Mouse (Mus musculus) urinary bladder, postnatal 10 days (tissue): ENCODE data around the gene Heyl.
"Not testable (repeated sequence)": the region's sequence is repeated elsewhere in the genome, so short reads cannot be mapped to it uniquely, and the experiment has no call there.

Source experiments
- DNase-seq: peaks from one replicate; pipeline ENCODE4 v3.0.0; 2022; ENCODE audit warnings: low spot score

Gene Heyl

DNA sequence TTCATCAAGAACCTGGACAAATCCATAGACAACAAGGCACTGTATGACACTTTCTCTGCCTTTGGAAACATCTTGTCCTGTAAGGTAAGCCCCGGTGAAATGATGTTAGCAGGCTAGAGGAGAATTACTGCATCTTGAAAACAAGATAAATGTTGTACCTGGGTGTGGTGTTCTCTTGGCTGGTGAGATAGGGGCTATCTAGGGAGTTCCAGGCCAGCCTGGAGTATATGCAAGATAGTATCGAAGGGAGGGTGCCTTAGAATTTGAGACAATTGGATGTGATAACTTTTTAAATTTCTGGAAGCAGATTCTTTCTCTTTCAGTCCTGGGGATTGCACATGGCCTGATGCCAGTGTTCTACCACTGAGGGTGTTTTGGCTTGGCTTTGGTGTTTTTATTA, 53.4 kb downstream of the Heyl start:
- no peak for DNase-seq

DNA sequence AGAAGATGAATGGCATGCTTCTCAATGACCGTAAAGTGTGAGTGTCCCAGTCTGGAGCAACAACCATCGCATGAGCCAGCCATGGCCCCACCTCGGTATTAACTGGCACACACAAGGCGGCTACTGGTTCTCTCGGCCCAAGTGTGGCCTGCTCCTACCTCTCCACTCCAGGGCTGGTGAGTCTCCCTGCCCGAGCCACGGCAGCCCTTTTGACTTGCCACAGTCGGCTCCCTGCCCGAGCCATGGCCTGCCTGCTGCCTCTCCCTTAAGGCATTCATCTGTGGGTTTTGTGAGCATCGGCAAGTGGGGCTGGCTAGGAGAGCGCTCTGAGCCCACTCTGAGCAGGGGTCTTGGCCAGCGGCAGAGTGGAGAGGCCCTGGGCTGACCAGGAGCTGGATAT, 55.7 kb downstream of the Heyl start:
- no peak for DNase-seq

DNA sequence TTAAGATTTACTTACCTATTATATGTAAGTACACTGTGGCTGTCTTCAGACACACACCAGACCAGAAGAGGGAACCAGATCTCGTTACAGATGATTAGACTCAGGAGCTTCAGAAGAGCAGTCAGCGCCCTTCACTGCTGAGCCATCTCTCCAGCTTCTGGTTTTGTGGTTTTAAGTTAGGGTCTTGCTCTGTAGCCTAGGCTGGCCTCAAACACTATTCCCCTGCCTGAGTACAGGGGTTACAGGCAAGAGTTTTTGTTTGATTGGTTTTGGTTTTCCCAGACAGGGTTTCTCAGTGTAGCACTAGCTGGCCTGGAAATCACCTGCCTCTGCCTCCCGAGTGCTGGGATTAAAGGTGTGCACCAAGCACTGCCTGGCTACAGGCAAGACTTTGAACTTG, 59.0 kb downstream of the Heyl start:
- no peak for DNase-seq

DNA sequence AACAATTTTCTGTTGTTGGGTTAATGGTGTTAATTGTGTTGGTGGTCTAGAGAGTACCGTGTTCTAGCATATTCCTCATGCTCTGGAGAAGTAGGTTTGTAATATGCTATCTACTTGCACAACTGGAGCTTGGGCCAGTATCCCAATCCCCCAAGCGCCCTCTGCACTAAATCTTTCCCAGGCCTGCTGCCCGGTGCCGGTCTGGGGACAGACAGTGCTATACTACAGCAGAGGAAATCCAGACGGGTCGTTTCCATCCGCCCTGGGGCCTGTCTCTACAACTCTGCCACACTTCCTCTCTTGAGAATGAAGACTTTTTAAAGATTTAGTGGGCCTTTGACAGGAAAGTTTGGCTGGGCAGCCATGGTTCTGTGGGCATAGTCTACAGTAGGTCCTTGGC, 59.6 kb downstream of the Heyl start:
- DNase-seq: no peak

DNA sequence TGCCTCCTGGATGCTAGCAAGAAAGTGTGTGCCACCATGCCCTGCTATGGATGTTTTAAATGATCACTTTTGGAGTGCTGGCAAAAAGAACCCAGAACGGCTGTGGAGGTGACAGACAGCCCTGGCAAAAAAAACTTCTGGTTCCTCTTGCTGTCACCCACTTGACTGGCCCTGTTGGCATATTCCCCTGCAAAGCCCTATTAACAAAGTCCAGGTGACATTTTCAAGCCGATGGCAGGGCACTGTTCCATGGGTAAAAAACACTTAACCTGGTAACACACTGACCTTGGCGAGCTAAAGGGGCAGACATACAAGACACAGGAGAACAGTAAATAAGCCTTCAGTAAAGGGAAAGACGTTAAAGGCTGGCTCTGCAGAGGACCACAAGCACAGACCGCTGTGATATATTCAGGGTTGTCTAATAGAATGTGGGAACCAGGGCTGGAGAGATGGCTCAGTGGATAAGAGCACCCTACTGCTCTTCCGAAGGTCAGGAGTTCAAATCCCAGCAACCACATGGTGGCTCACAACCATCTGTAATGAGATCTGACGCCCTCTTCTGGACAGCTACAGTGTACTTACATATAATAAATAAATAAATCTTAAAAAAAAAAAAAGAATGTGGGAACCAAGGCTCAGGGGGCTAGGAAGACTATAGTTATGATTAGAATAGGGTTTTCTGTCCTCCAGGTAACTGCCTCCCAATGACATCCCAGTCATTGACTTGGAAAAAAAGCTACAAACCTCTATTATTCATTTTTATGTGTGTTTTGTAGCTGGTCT, 60.5 kb downstream of the Heyl start:
- no peak for DNase-seq

DNA sequence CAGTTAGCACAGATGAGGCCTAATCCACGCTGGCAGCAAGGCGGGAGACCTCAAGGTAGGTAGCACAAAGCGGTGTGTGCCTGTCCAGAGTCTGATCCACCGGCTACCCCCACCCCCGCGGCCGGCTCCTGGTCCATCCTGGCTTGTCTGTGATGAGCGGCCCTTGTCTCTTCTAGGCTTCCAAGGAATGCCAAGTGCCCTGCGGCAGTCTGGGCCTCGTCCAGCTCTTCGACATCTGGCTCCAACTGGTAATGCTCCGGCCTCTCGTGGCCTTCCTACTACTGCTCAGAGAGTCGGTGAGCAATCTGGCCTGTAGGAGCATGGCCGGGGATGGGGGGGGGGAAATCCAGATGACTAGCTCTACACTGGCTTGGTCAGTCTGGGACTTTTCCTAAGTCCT, 61.7 kb downstream of the Heyl start:
- DNase-seq: not testable (repeated sequence)

DNA sequence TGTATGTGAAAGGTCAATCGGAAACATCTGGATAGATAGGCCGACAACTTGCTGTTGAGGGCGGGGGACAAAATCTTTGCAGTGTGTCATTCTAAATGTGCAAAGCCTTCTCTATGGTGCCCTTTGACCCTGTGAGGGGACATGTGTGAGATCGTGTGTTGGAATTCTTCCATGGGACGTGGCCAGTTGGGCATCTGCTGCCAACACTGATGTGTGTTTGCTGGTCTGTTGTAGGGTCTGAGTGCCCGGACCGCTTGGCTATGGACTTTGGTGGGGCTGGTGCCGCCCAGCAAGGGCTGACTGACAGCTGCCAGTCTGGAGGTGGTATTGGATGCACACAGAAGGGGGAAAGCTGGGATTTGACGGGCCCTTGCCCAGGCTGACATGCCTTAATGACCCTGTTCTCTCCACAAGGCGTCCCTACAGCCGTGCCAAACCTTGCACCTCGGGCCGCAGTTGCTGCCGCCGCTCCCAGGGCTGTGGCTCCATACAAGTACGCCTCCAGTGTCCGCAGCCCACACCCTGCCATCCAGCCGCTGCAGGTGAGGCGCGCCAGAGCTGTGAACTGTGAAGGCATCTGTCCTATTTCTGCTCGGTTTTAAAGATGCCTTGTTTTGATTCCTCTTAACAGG, 62.3 kb downstream of the Heyl start:
- no peak for DNase-seq

DNA sequence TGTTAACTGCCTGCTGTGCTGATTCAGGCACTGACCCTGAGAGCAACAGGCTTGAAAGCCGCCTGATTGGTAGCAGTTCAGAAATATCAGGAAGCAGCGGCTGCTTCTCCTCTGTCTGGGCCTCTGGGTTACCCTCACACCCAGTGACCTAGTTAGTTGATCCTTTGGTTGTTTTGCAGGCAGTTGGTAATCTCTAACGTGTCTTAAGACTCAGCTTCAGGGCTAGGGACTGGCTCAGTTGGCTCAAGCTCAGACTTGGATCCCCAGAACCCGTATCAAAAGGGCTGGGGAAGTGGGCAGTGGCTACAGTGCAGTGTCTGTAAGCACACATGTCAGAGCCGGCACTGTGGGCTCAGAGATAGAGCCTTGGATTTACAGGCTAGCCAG, 62.8 kb downstream of the Heyl start:
- no peak for DNase-seq

DNA sequence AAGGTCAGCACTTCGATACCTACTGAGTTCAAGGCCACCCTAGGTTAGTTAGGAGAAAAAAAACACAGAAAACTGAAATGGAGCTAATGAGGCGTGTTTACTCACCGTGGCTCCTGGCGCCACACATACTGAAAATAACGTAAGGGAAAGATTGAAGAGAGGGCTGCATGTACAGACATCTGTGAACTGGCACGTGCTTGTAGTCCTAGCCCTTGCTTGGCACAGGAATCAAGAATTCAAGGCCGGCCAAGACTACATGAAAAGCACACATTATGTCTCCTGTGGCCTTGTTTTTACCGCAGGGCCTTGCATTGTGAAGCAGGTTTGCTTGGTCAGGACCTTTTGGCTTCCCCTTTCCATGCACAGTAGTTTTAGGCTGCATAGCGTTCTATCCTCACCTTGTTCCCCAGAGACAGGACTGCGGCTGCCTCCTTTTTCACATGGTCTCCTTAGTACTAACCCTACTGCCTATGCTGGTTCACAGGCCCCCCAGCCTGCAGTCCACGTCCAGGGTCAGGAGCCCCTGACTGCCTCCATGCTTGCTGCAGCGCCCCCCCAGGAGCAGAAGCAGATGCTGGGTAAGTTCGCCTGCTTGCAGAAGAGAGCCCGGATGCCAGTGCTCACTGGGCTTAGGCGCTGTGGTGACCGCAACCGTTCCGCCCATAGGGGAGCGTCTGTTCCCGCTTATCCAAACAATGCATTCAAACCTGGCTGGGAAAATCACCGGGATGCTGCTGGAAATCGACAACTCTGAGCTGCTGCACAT, 64.0 kb downstream of the Heyl start:
- no peak for DNase-seq

DNA sequence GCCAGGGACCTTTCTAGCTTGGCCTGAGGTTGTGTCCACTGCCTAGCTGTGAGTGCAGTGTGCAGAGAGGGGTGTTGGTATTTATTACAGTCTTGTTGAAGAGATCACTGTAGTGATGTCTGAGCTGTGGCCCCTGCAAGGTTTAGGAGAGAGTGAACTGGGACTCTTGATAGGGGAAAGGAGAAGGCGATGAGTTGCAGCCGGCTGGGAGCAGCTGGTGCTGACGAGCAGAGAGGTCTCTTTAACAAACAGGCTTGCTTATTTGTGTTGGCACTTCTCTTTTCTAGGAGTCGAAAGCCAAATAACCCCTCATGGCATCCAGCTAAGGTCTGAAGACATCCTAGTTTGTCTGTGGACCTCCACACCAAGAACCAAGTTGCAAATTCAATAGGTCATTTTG, 64.9 kb downstream of the Heyl start:
- DNase-seq: no peak

DNA sequence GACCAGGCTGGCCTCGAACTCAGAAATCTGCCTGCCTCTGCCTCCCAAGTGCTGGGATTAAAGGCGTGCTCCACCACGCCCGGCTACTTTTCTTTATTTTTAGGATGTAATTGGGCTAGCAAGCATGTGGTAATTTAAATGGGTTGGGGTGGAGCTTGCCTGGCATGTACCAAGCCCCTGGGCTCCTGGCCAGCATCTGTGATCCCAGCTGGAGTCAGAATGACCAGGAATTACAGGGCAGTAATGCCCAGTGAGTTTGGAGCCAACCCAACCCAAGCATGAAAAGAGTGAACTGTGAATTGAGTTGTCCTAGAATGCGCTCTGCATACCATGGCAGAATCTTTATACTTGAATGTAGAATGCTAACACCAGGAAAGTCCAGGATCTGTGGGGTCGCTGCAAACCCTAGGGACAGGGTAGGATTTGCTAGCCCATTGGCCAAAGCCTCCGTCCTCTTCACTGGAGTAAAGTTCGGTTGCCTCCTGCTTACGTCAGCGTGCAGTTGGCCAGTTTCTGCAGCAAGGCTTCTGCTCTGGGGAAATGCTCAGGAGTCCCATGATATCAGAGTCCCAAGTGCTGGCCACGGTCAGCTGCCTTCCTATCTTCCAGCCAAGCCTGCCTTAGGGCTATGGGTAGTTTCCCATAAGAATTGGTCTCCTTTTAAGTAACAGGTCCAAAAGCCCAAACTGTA, 65.8 kb downstream of the Heyl start:
- no peak for DNase-seq
